Mouse (Mus musculus): Measurements from ENCODE around the gene Emx2. TPM values are rescaled to one million over a fixed set of nuclear protein-coding genes. Genes with fewer than 3 reads are reported as not detected.

The Emx2 gene
- total RNA-seq, 2 experiments from 2014 or later: 0.68 to 1.6 TPM

Other genes starting within 250 kb of the Emx2 start
- not detected for gene Kcnk18, start 239.2 kb upstream of the Emx2 start, total RNA-seq (2021)
- gene Slc18a2, start 197.5 kb upstream of the Emx2 start, total RNA-seq (2021): under 1 TPM; 0.47 to 0.52 TPM
- 100 to 1,000 TPM; 596 to 666 TPM for gene Rps12-ps3, start 136.1 kb upstream of the Emx2 start, total RNA-seq (2021)
- 10 to 100 TPM; 15.1 to 19.2 TPM for gene Pdzd8, start 112.6 kb upstream of the Emx2 start, total RNA-seq (2021)

Measured in gastrocnemius, postnatal 10 days (tissue).